Mouse (Mus musculus) cortical plate, adult 2 months (tissue): ENCODE measurements at regions not wholly inside any gene's neighbourhood (a gene's known extent, or its start where the extent isn't known, plus 50 kb on each side); places are given as distances from the start of the nearest gene placed in this dataset.

ENCODE experiments used
- H3K27ac ChIP-seq: fragments of 200-500 bp; 2 replicates; pipeline ENCODE4 v1.5.1; 2012; ENCODE audit warnings: low read length, control low read depth, inconsistent platforms; ENCODE audit not compliant: insufficient read depth
- H3K4me1 ChIP-seq: fragments of 200-500 bp; 2 replicates; pipeline ENCODE4 v1.6.1; 2011; ENCODE audit warnings: low read length; ENCODE audit not compliant: control insufficient read depth, insufficient read depth
- H3K4me3 ChIP-seq: fragments of 200-500 bp; 2 replicates; pipeline ENCODE4 v1.5.1; 2011; ENCODE audit warnings: mild to moderate bottlenecking, low read length, control low read depth; ENCODE audit not compliant: insufficient read depth
- CTCF ChIP-seq: fragments of 200-500 bp; IDR thresholded peaks from 2 replicates; pipeline ENCODE4 v1.5.1; 2011; ENCODE audit warnings: mild to moderate bottlenecking, control low read depth, low read length; ENCODE audit not compliant: insufficient read depth; ENCODE audit errors: extremely low read depth
- POLR2A ChIP-seq: fragments of 200-500 bp; IDR thresholded peaks from 2 replicates; pipeline ENCODE4 v1.6.1; 2011; ENCODE audit warnings: mild to moderate bottlenecking, low read length, control low read depth; ENCODE audit not compliant: insufficient read depth; ENCODE audit errors: extremely low read depth

- no peak overlapping the region for H3K4me3 ChIP-seq
- TF ChIP-seq POLR2A (no peak), CTCF (no peak)
- H3K27ac ChIP-seq, result no peak overlapping the region; the same call in 1 of the 2 replicates
- peaks cover 2% of the 10 kb centered on the region for H3K4me1 ChIP-seq
Observed at GRCm38 (mm10) chr4:80629251-80629650, 204.7 kb upstream of the Tyrp1 start.

- TF ChIP-seq POLR2A (no peak), CTCF (no peak)
- Histone ChIP-seq H3K4me3 (no peak overlapping the region), H3K27ac (peak overlapping the region; percentile 67), H3K4me1 (peaks cover 2% of the 10 kb centered on the region)
Observed at GRCm38 (mm10) chr4:80630260-80630659, 203.7 kb upstream of the Tyrp1 start.

DNA sequence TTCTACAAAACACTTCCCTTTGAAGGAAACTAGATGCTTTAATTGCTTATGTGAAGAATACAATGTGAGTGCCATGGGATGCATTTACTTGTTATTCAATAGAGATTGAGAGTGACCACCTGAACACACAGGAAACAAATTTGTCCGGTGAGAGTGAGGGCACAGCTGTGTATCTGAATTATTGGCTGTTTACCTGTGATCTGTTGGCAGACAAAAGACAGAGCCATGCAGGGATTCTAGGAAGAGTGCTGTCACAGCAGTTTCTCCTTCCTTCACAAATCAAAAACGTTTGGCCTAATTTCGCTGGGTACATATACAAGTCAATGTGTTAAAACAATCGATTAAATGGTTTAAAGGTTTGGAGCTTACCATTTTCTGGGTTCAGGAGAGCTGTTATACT is 202.9 kb upstream of the Tyrp1 start:
- Histone ChIP-seq H3K27ac (peak overlapping the region; percentile 87), H3K4me3 (no peak overlapping the region), H3K4me1 (peaks cover 2% of the 10 kb centered on the region)
- no peak for TF ChIP-seq POLR2A
- no peak for TF ChIP-seq CTCF

- H3K27ac ChIP-seq, result no peak overlapping the region
- no peak overlapping the region for H3K4me3 ChIP-seq
- TF ChIP-seq POLR2A (no peak), CTCF (no peak)
- peaks cover 2% of the 10 kb centered on the region for H3K4me1 ChIP-seq
Observed at GRCm38 (mm10) chr4:80631441-80631840, 202.5 kb upstream of the Tyrp1 start.

DNA sequence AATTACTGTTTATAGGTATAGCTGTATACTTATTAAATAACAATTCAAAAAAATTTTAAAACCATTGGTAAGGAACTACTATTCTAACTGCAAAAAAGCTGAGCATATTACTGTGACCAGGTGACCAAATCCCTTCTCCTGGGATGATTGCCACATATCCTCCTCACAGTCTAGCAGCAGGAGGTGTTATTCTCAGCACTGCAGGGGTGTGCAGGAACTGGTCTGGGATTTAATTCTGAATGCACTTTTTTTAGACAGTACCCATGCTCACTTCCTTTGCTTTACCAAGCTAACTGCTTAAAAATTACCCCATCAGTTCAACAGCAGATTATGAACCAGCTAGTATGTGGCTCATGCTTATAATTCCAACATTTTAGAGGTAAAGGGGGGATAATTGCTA is 195.5 kb upstream of the Tyrp1 start:
- Histone ChIP-seq H3K4me3 (no peak overlapping the region), H3K27ac (no peak overlapping the region), H3K4me1 (no peaks in the 10 kb centered on the region)
- TF ChIP-seq POLR2A (no peak), CTCF (no peak)
